Mouse (Mus musculus) spleen, postnatal 14 days (tissue): ENCODE data around the gene Gon4l.

Source experiments
- DNase-seq, 2 experiments: peaks; one replicate each; pipeline ENCODE4 v3.0.0; 2021 to 2022; ENCODE audit warnings: low spot score in 2 of 2

Gene Gon4l

GRCm38 (mm10) chr3:88912585-88912984 is 77.6 kb downstream of the Gon4l start:
- no peak for DNase-seq

- peak; percentile 84 to 90 for DNase-seq
Observed at GRCm38 (mm10) chr3:88913511-88914383, 78.7 kb downstream of the Gon4l start, which contains the start of gene Msto1. Gene Msto1 (minus strand): TSS chr3:88913999.

GRCm38 (mm10) chr3:88914384-88914810 is 79.4 kb downstream of the Gon4l start:
- DNase-seq = no peak

DNA sequence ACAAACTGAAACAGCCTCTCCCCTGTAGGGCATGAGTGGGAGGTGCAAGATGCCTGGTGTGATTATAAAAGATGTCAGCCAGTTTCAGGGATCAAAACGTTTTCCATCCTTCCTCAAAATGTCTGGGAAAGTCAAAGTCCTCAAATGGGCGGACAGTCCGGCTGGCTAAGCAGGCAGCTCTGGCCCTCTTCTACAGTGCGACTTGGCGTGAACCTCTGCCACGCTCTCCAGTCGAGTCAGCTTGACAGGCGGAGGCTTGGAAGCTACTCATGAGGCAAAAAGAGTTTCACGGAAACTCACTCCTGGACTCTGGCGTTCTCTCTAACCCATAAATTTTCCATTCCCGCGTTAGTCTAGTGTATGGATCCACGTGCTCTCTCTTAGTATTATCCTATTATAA is 84.0 kb downstream of the Gon4l start:
- no peak for DNase-seq

DNA sequence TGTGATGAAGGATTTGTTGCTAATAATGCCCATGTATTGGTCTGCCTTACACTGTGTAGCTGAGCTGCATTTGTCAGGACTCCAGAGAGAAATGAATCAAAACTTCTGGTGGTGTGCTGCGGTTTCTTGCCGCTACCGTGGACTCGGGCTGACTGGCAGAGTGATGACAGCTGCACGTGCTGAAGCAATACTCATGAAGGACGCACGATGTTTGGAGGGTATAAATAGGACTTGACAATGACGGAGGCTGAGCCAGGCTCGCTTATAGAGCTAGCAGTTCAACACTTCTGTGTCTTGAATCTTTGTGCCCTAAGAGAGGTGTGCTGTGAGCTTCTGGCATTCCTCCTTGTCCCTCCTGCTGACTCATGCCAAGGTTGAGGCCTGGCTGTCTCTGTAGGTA is 86.4 kb downstream of the Gon4l start:
- no peak for DNase-seq

- DNase-seq = no peak
Observed at GRCm38 (mm10) chr3:88923989-88924591, 89.1 kb downstream of the Gon4l start.

DNA sequence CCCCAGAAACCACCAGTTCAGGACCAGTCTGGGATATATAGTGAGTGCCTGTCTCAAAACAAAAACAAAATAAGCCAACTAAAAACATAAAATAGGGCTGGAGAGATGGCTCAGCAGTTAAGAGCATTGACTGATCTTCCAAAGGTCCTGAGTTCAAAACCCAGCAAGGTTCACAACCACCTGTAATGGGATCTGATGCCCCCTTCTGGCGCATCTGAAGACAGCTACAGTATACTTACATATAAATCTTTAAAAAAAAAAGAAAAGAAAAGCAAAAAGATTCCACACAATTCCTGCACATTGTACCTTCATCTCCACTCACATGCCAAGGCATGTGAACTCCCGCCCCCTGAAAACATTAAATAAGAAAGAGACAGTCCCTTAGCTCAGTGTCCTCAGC is 90.6 kb downstream of the Gon4l start:
- no peak for DNase-seq

DNA sequence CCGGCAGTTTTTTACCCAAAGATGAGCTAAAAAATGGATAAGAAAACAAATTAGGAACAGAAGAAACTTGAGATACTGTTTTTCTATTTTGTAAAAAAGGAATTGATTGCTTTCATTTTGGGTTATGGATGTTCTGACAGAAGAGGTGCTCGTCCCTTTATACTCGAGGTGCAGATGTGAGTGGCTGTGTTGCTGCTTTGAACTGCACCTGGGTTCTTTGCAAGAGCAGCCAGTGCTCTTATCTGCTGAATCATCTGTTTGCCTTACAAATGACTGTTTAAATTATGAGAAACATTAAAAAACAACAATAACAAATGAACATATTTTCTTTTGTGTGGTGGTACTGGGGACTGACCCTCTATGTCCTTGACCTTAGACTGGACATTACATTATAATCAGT is 94.5 kb downstream of the Gon4l start:
- DNase-seq = no peak

GRCm38 (mm10) chr3:88939071-88939470 is 104.0 kb downstream of the Gon4l start:
- DNase-seq = no peak

GRCm38 (mm10) chr3:88939749-88940148 is 104.7 kb downstream of the Gon4l start:
- no peak for DNase-seq

DNA sequence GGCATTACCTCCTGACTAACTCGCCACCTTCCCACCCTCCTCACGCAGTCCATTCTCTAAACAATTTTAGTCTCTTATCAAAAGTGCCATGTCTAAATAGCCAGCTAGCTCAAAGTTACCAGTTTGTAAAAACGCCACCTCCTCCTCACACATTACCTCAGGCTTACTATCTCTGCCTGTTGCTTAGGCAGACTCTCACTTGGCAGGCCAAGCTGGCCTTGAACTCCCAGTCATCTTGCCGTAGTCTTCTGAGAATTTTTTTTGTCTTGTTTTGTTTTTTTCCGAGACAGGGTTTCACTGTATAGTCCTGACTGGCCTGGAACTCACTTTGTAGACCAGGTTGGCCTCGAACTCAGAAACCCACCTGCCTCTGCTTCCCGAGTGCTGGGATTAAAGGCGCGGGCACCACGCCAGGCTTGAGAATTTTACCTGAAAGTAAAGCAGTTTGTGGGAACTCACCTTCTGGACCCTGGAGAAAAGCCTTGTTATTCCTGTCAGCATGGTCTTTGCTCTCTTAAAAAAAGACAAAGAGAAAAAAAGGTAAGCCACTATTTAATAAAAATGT is 107.4 kb downstream of the Gon4l start:
- no peak for DNase-seq

DNA sequence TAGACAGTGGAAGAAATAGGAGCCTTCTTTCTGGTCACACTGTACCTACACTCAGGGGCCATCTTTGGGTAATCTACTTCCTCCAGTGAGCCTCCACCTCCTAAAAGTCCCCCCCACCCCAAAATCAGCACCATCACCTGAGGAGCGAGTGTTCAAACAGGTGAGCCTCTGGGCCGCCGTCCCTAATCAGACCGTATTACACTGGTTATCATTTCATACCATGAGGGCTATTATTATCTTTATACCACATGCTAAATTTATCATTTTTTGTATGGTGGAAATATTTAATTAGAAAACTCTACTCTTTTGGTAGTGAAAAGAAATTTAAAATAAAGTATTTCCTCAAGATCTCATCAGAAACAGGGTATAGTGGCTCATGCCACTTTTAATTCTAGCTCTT is 109.1 kb downstream of the Gon4l start:
- DNase-seq = no peak

- DNase-seq = peak; percentile 75 to 82
Observed at GRCm38 (mm10) chr3:88949786-88950575, 115.0 kb downstream of the Gon4l start.

DNA sequence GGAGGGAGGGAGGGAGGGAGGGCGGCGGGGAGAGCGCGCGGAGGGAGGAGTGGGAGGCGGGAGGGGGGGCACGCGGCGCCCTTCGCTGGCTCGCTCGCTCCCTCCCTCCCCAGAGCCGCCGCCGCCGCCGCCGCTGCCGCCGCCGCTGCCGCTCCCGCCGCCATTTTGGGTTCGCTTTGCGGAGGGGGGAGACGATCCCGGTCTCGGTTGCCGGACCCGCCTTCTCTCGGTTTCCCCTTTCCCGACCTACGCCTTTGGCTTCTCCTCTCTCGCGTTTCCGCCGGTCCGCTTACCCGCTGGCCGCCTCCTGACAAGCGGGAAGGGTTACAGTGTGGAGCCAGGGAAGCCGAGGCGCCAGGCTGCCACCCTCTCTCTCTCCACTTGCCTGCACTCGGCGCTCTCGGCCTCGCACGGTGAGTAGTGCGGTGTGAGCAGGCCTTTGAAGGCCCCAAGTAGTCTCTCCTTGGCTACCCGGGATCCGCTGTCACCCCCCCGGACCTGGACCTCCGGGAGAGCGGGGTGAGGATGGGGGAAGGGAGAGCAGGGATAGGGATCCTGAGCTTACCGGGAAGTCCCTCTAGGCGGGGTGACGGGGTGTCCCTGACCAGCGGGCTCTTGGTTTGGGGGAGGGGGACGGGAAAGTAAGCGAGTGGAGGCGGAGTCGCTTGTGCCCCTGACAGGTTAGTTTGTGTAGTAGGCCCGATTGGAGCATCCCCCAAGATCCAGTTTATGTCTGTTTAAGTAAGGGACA is 115.7 kb downstream of the Gon4l start, which contains the start of the genes Ash1l and Dap3:
Gene Ash1l, plus strand, starts transcription at position 47 of the 751 bp plus-strand sequence.
Gene Dap3, minus strand, starts transcription at position 606 of the 751 bp plus-strand sequence.
- DNase-seq = peak; percentile 62 to 74

DNA sequence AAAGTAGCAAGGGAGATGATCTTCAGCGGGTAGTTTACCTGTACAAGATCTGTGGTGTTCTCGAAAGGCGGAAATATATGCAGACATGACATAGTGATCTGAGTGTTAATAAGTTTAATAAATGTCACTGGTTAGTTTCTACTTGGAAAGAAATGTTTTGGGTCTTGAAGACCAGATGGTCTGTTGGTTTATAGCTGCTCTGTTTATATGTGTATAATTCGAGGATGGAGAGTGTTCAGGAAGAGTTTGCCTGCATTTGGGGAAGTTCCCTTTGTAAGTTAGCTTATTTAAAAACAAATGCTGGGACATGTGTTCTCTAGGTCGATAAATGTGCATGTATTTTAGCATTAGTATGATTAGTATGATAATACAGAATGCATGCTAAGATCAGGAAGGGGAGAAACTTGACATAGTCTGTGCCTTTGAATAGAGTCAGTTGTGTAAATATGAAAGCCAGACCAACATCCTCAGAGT is 116.3 kb downstream of the Gon4l start:
- DNase-seq = no peak

DNA sequence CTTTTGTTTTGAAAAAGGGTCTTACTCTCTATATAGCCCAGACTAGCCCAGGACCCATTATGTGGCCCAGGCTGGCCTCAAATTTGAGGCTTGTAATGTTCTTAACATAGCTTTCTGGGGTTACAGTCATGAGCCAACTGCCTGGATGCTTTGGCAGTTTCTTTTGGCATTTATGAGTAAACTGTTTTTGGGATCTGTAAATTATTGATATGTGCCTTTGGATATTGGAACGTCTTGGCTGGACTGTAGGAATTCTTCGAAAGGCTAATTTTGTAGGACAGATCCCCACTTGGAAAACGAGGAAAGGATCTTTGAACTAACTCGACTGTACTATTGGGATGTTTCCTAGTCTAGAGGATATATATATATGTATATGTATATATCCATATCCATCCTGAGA is 118.2 kb downstream of the Gon4l start:
- DNase-seq = no peak

DNA sequence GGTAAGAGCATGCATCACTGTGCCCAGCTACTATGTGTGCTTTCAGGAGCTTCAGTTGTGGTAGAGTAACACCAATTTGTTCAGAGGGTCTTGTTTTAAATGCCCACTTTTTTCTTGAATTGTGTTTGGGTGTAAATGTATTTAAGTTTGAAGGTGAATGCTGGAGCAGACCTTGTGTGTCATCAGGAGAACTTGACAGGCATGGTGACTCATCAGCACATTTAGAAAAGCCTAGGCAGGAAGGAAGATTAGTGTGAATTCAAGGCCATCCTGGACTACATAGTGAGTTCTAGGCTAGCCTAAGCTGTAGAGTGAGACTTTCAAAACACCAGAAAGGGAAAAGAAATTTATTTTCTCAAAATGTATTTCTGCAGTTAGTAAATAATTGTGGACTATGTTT is 118.7 kb downstream of the Gon4l start:
- no peak for DNase-seq
